Mouse (Mus musculus): Measurements from ENCODE around the gene Krtap5-4. TPM values are rescaled to one million over a fixed set of nuclear protein-coding genes. Genes with fewer than 3 reads are reported as not detected.
"Not testable (repeated sequence)": the region's sequence is repeated elsewhere in the genome, so short reads cannot be mapped to it uniquely, and the experiment has no call there.

The Krtap5-4 gene
- polyA plus RNA-seq, 1 experiment from 2014 or later, result not detected

DNA sequence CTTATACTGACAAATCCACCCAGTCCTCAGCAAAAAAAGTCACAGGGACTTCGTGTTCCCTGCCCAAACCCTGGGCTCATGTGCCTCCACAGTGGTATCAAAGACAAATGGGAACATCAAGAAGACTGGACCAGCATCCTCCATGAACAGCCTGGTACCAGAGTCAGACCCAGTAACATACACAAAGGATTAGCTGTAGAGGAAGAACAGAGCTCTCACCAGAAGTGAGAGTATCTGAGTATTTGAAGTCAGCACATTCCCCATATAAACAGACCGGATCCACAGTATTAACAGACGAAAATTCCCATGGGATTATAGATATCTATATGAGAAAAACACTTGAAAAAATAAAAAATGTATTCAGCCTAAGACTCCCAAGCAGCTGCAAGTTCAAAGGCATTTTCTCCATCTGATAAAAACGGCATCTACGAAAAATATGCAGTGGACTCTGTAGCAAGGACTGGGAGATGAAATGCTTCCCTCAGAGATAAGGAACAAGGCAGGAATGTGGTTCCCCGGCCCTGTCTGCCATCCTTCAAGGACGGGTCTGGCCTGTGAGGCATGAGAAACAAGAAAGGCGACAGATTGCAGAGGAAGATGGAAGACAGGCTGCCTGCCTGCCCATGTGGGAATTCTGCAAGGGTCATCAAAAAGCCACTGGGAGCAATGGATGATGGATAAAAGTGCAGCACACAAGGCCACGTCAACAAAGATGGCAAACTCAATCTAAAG is 23.5 kb downstream of the Krtap5-4 start:
- H3K4me2 ChIP-seq (replicated peaks), result no peak overlapping the region
- H3K4me3 ChIP-seq, result no peak overlapping the region
- no peak overlapping the region for H3K27ac ChIP-seq (replicated peaks)
- WGBS, result 77% methylated on average over 9 of the region's 9 CpGs
- no peaks in the 10 kb centered on the region for H3K36me3 ChIP-seq
- no peaks in the 10 kb centered on the region for H3K9me3 ChIP-seq
- H3K9ac ChIP-seq (replicated peaks), result no peak overlapping the region
- no peaks in the 10 kb centered on the region for H3K4me1 ChIP-seq
- no peak for ATAC-seq (ENCODE audit: low FRiP score, low read depth)
- H3K27me3 ChIP-seq, result no peaks in the 10 kb centered on the region

DNA sequence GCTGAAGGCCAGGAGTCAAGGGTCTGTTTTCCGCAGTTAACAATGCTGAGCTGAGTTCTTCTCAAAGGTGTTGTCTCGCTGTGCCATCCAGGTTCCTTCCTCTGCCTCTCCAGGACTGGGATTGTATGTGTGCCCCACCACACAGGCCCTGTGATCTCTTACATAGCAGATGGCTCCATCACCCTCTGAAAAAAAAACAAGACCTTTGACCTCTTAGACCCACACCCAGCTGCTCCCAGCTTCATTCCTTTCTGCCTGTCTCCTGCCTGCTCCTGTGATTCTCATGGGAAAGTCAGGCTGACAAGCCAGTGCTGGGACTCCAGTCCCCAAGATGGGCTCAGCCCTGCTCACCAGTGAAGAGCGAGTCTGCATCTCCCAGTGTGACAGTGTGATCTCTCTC is 25.2 kb downstream of the Krtap5-4 start:
- H3K4me1 ChIP-seq, result no peaks in the 10 kb centered on the region
- no peak overlapping the region for H3K4me3 ChIP-seq
- H3K4me2 ChIP-seq (replicated peaks), result no peak overlapping the region
- H3K36me3 ChIP-seq, result no peaks in the 10 kb centered on the region
- peaks cover 3% of the 10 kb centered on the region; the same call in 1 of the 2 replicates for H3K27me3 ChIP-seq
- no peak overlapping the region for H3K27ac ChIP-seq (replicated peaks)
- WGBS, result 54% methylated on average over 3 of the region's 3 CpGs
- no peak for ATAC-seq (ENCODE audit: low FRiP score, low read depth)
- H3K9ac ChIP-seq (replicated peaks), result no peak overlapping the region
- H3K9me3 ChIP-seq, result no peaks in the 10 kb centered on the region

DNA sequence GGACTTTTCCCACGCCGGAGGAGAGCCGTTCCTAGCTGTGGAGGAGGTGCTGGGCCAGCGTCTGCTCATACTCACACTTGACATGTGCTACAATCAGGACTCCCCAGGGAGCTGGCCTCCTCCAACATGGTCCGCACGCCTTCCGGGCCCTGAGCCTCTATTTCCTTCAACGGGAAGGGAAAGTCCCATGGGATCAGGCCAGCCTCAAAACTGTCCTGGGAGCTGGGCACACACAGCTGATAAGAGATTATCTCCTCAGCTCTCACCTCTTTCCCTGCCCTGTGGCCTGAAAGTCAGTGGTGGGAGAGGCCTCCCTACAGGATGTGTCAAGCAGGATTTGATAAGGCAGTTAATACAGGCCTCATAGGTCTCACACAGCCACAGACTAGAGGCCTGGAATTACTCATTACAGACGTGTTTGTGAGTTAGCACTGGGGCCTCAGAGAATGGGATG is 26.9 kb downstream of the Krtap5-4 start:
- Histone ChIP-seq H3K27me3 (peaks cover 7% of the 10 kb centered on the region), H3K9me3 (no peaks in the 10 kb centered on the region), H3K9ac (replicated peaks) (no peak overlapping the region), H3K4me2 (replicated peaks) (no peak overlapping the region), H3K4me1 (no peaks in the 10 kb centered on the region), H3K4me3 (no peak overlapping the region), H3K27ac (replicated peaks) (no peak overlapping the region), H3K36me3 (no peaks in the 10 kb centered on the region)
- ATAC-seq (ENCODE audit: low FRiP score, low read depth), result no peak
- 81% methylated on average over 9 of the region's 9 CpGs for WGBS

DNA sequence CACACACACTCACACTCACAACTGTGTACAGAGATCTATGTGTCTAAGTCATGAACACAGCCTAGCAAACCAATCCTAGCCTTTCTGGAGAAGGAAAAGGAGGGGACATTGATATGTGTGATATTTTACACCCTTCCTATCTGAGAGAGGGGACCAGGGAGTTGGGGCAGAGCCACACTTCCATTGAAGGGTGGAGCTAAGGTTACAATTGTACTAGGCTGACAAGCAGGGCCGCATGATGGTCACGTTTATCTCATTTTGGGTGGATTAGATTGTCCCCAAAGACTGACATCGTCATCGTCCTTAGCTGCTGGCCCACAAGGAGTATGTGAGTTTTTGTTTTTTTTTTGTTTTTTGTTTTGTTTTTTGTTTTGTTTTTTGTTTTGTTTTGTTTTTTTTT is 27.9 kb downstream of the Krtap5-4 start:
- Histone ChIP-seq H3K9ac (replicated peaks) (no peak overlapping the region), H3K4me3 (no peak overlapping the region), H3K4me1 (no peaks in the 10 kb centered on the region), H3K27ac (replicated peaks) (no peak overlapping the region), H3K4me2 (replicated peaks) (no peak overlapping the region), H3K36me3 (no peaks in the 10 kb centered on the region), H3K27me3 (peaks cover 7% of the 10 kb centered on the region), H3K9me3 (no peaks in the 10 kb centered on the region)
- 90% methylated on average over 4 of the region's 4 CpGs for WGBS
- ATAC-seq (ENCODE audit: low FRiP score, low read depth), result no peak

DNA sequence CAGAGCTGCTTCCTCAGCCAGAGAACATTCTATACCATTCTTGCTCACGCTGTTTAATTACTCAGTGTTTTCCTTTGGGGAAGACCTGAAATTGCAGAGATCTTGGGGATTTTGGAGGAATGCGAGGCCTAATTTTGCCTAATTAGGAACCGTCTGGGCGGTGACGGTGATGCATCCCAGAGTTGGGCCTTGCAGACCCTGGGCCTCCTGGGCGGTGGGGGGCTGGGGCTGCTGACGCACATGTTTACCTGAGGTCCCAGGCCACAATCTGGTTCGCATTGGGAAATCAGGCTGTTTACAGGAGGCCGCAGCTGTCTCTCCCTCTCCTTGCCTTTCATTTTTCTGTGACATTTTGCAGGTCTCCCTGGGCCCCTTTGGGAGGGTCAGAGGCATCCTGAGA is 29.4 kb downstream of the Krtap5-4 start:
- WGBS, result 86% methylated on average over 2 of the region's 9 CpGs
- not testable (repeated sequence) for H3K9me3 ChIP-seq; H3K27me3 ChIP-seq; H3K4me2 ChIP-seq (replicated peaks); H3K4me3 ChIP-seq; ATAC-seq (ENCODE audit: low FRiP score, low read depth); H3K9ac ChIP-seq (replicated peaks); H3K27ac ChIP-seq (replicated peaks); H3K36me3 ChIP-seq; H3K4me1 ChIP-seq

DNA sequence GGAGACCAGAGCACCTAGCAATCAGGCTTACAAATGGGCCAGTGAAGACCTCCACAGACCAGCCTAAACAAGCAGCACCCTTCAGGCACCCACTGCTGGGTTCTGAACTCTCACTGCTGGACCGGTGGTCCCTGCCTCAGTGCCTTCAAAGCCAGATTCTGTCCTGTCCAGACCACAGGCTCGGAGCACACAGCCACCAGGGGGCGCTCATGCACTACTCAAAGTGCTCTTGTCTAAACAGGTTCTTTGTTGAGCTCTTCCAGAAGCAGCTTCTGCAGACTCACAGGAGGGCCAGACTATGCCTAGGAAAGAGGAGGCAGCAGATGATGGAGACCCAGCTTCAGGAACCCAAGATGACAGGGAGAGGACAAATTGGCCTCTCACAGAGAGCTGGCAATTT is 30.9 kb downstream of the Krtap5-4 start:
- Histone ChIP-seq H3K4me3 (no peak overlapping the region), H3K27ac (replicated peaks) (no peak overlapping the region), H3K27me3 (peaks cover 7% of the 10 kb centered on the region), H3K4me1 (no peaks in the 10 kb centered on the region), H3K36me3 (no peaks in the 10 kb centered on the region), H3K9ac (replicated peaks) (no peak overlapping the region; the same call in 1 of the 2 replicates), H3K9me3 (no peaks in the 10 kb centered on the region), H3K4me2 (replicated peaks) (no peak overlapping the region)
- peak; percentile 73 for ATAC-seq (ENCODE audit: low FRiP score, low read depth)
- WGBS, result 7% methylated on average over 3 of the region's 3 CpGs

DNA sequence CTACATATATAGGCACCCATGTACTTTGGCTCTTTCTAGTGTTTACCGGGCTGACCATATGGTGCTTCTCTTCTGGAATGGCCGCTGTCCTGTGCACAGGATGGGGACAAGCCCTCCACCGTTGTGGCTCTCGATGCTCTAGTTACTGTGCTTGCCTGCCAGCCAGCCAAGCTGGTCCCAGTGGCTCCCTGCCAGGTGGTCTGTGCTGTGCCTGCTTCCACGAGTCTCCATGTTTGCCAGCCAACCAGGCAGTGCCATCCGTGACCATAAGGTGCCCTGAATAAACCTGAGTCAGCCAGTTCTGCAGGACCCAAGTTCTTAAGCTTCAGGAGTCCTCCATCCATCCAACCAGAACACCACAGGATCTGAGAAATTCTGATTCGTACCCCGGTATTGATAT is 31.8 kb downstream of the Krtap5-4 start:
- Histone ChIP-seq H3K4me1 (no peaks in the 10 kb centered on the region), H3K4me2 (replicated peaks) (no peak overlapping the region), H3K36me3 (no peaks in the 10 kb centered on the region), H3K9me3 (no peaks in the 10 kb centered on the region), H3K27me3 (peaks cover 7% of the 10 kb centered on the region), H3K4me3 (no peak overlapping the region), H3K27ac (replicated peaks) (no peak overlapping the region), H3K9ac (replicated peaks) (0 out of 2 replicates have a peak overlapping the region, but pooled peaks have one; percentile 15)
- ATAC-seq (ENCODE audit: low FRiP score, low read depth), result no peak
- whole genome bisulfite sequencing, result 80% methylated on average over 8 of the region's 8 CpGs

DNA sequence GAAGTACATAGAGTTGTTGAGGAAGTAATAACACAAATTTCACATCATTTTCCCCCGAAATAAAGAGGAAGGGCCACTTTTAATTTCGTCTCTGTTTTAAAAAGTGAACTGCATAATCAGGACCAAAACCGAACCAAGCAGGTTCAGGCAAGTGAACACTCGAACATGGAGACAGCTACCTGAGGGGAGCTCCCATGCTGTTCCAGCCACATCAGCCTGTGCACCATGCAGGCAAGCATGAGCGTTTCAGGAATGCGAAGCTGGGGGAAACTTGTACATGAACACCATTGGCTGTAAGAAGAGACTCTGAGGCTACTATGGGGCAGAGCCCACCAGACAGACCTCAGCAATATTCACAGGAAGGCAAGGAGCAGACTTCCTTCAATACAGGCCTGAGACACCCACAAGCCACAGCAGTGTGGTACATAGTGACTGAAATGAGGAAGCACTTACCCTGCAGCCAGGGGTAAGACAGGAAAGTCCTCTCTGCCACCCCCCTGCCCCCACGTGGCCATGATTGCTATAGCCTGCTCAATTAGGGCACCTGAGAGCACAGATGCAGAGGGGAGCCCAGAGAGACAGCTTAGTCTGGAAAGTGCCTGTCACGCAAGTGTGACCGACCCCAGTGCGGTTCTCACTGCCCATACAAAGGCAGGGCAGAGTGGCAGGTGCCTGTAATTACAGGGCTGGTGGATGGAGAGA is 37.1 kb downstream of the Krtap5-4 start:
- no peak overlapping the region for H3K9ac ChIP-seq (replicated peaks)
- no peaks in the 10 kb centered on the region for H3K9me3 ChIP-seq
- WGBS, result 59% methylated on average over 10 of the region's 10 CpGs
- no peaks in the 10 kb centered on the region for H3K36me3 ChIP-seq
- H3K27ac ChIP-seq (replicated peaks), result no peak overlapping the region
- H3K27me3 ChIP-seq, result no peaks in the 10 kb centered on the region; the same call in 1 of the 2 replicates
- no peak for ATAC-seq (ENCODE audit: low FRiP score, low read depth)
- H3K4me1 ChIP-seq, result no peaks in the 10 kb centered on the region
- H3K4me2 ChIP-seq (replicated peaks), result no peak overlapping the region
- no peak overlapping the region for H3K4me3 ChIP-seq

DNA sequence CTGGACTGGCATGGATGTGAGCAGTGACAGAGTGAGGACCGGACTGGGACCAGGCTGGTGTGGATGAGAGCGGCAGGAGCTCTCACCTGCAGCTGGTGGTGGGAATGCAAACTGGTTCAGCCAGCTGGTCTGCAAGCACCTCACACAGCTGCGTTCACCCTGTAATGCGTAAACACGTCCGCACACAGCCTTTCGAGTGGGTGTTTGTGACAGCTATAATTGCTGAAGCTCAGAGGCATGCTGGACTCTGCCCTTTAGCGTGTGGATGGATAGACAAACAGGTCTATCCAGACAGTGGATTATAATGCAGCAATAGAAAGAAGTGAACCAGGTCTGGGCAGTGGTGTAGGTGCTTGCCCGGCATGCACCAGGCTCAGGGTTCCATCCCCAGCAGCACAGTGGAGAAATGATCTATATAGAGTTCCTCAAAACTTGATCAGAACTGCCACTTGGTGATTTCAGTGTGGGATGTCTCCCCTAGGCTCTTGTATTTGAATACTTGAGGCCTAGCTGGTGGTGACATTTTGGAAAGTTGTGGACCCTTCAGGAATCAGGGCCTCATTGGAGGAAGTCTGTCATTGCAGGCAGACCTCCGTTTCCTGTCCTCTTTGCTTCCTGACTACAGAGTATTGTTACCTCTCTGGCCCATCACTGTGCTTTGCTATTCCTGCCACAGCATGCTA is 38.4 kb downstream of the Krtap5-4 start:
- no peak overlapping the region for H3K27ac ChIP-seq (replicated peaks)
- no peak overlapping the region for H3K9ac ChIP-seq (replicated peaks)
- H3K4me1 ChIP-seq, result no peaks in the 10 kb centered on the region
- 85% methylated on average over 10 of the region's 10 CpGs for WGBS
- no peak for ATAC-seq (ENCODE audit: low FRiP score, low read depth)
- no peak overlapping the region for H3K4me2 ChIP-seq (replicated peaks)
- H3K4me3 ChIP-seq, result no peak overlapping the region
- H3K36me3 ChIP-seq, result no peaks in the 10 kb centered on the region
- H3K27me3 ChIP-seq, result no peaks in the 10 kb centered on the region
- H3K9me3 ChIP-seq, result no peaks in the 10 kb centered on the region

DNA sequence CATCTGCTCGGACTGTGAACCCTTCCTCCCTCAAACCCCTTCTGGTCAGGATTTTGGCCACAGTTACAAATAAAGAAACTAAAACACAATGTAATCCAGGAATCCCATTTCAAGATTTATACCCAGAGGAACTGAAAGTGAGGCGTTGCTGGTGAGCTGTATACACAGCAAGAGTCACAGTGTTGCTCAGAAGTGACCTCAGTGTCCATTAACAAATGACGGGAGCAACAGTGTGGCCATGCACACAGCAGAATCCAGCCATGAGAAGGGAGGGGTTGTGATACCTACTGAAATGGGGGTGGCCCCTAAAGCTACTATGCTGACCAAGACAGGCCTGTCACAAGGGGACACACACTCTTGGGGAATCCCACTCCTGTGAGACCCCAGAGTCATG is 38.9 kb downstream of the Krtap5-4 start:
- H3K4me3 ChIP-seq, result no peak overlapping the region
- no peak overlapping the region for H3K9ac ChIP-seq (replicated peaks)
- no peaks in the 10 kb centered on the region for H3K9me3 ChIP-seq
- H3K4me2 ChIP-seq (replicated peaks), result no peak overlapping the region
- WGBS, result 80% methylated on average over 3 of the region's 3 CpGs
- H3K4me1 ChIP-seq, result no peaks in the 10 kb centered on the region
- H3K27ac ChIP-seq (replicated peaks), result no peak overlapping the region
- H3K27me3 ChIP-seq, result no peaks in the 10 kb centered on the region
- no peaks in the 10 kb centered on the region for H3K36me3 ChIP-seq
- no peak for ATAC-seq (ENCODE audit: low FRiP score, low read depth)

DNA sequence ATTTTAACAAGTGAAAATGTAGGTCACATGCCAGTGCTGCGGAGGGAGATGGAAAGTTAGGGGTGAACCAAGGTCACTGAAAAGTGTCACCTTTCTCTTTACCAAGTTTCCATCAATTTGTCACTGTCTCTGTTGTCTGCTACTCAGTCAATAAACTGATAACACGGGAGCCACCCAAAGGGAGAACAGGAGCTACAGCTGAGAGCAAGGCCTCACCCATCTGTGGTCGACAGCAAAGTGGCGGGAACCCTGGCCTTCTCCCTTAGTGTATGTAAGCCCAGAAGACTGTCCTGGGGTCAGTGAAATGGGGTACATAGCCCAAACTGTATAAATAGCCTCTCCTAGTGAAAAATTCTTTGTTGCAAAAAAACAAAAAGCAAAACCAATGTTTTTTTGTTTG is 44.2 kb downstream of the Krtap5-4 start:
- Histone ChIP-seq H3K36me3 (no peaks in the 10 kb centered on the region), H3K4me1 (peaks cover 14% of the 10 kb centered on the region), H3K27me3 (no peaks in the 10 kb centered on the region), H3K4me2 (replicated peaks) (no peak overlapping the region), H3K4me3 (no peak overlapping the region), H3K9ac (replicated peaks) (no peak overlapping the region), H3K27ac (replicated peaks) (no peak overlapping the region), H3K9me3 (no peaks in the 10 kb centered on the region)
- ATAC-seq (ENCODE audit: low FRiP score, low read depth), result no peak
- 86% methylated on average over 4 of the region's 4 CpGs for WGBS

All from midbrain, embryonic 12.5 days (tissue).